Comparison of ENCODE assay signal across 10 mouse cellular contexts in genomic region chr3:154364604-154365209, GRCm38 (mm10). TPM values are rescaled to one million over a fixed set of nuclear protein-coding genes. Genes with fewer than 3 reads are reported as not detected.
DNase-seq lines count a peak whose midpoint lies in the region; ATAC-seq lines count a peak whose summit lies in the region.
"Had no signal": no experiment of that assay in that cellular context is flagged by ENCODE, and none has a peak within 500 bp of the region (broad histone marks: within the 10 kb centered on the region; RNA-seq: fewer than 3 reads in every experiment).

No protein-coding gene starts in this region.

- H3K4me2 ChIP-seq in midbrain, embryonic 11.5 days: no peak overlapping the region
- H3K4me2 ChIP-seq in midbrain, embryonic 16.5 days (ENCODE audit: low read length): no peak overlapping the region
- peak overlapping the region; percentile 15 for H3K4me2 ChIP-seq in kidney, embryonic 14.5 days (replicated peaks; ENCODE audit: low read depth, low read length)
- no peak overlapping the region for H3K4me2 ChIP-seq in midbrain, embryonic 13.5 days (replicated peaks)

- no peak overlapping the region for H3K9ac ChIP-seq in midbrain, embryonic 11.5 days (ENCODE audit: low read length)
- H3K9ac ChIP-seq in midbrain, embryonic 16.5 days (ENCODE audit: low read depth, low read length): no peak overlapping the region
- H3K9ac ChIP-seq in kidney, embryonic 14.5 days (ENCODE audit: low read depth, low read length): no peak overlapping the region
- H3K9ac ChIP-seq in midbrain, embryonic 13.5 days (replicated peaks): no peak overlapping the region

- DNase-seq in adrenal gland, postnatal 14 days: peak; percentile 63
- DNase-seq in adrenal gland, adult 8-10 months: no peak
- peak; percentile 97 for DNase-seq in midbrain, embryonic 11.5 days (ENCODE audit: low spot score, missing footprints)
- DNase-seq in B cell, adult 2 months: no peak
- no peak for DNase-seq in cerebellum, adult 18-20 months

- H3K27ac ChIP-seq in midbrain, embryonic 11.5 days (ENCODE audit: low read depth, low read length): no peak overlapping the region
- H3K27ac ChIP-seq in midbrain, embryonic 16.5 days (ENCODE audit: low read length): no peak overlapping the region
- no peak overlapping the region for H3K27ac ChIP-seq in kidney, embryonic 14.5 days (ENCODE audit: low read depth, low read length)
- no peak overlapping the region for H3K27ac ChIP-seq in midbrain, embryonic 13.5 days

- H3K4me3 ChIP-seq in midbrain, embryonic 11.5 days (ENCODE audit: low read depth, low read length): no peak overlapping the region
- no peak overlapping the region for H3K4me3 ChIP-seq in midbrain, embryonic 16.5 days (ENCODE audit: low read depth, low read length)
- no peak overlapping the region for H3K4me3 ChIP-seq in kidney, embryonic 14.5 days (ENCODE audit: low read length)
- no peak overlapping the region for H3K4me3 ChIP-seq in midbrain, embryonic 13.5 days (replicated peaks)

- peak; percentile 55 for ATAC-seq in midbrain, embryonic 11.5 days (ENCODE audit: low FRiP score)
- ATAC-seq in midbrain, embryonic 16.5 days: no peak
- peak; percentile 91 for ATAC-seq in kidney, embryonic 14.5 days (ENCODE audit: low FRiP score, low TSS enrichment)
- 0 out of 2 replicates have a peak, but pooled peaks have one; percentile 14 for ATAC-seq in midbrain, embryonic 13.5 days

- no peaks in the 10 kb centered on the region for H3K4me1 ChIP-seq in midbrain, embryonic 11.5 days (ENCODE audit: control insufficient read depth, insufficient read depth, low read length)
- H3K4me1 ChIP-seq in midbrain, embryonic 16.5 days (ENCODE audit: control insufficient read depth, insufficient read depth, low read length): no peaks in the 10 kb centered on the region
- 0 out of 2 replicates have a peak, but pooled peaks cover 4% of the 10 kb centered on the region for H3K4me1 ChIP-seq in kidney, embryonic 14.5 days (ENCODE audit: control insufficient read depth, insufficient read depth, low read length)
- no peaks in the 10 kb centered on the region for H3K4me1 ChIP-seq in midbrain, embryonic 13.5 days (replicated peaks)

- no peaks in the 10 kb centered on the region for H3K36me3 ChIP-seq in midbrain, embryonic 11.5 days (ENCODE audit: control insufficient read depth, insufficient read depth, low read length)
- no peaks in the 10 kb centered on the region for H3K36me3 ChIP-seq in midbrain, embryonic 16.5 days (ENCODE audit: control insufficient read depth, insufficient read depth, low read length)
- H3K36me3 ChIP-seq in kidney, embryonic 14.5 days (ENCODE audit: control insufficient read depth, insufficient read depth, low read length): no peaks in the 10 kb centered on the region
- H3K36me3 ChIP-seq in midbrain, embryonic 13.5 days: no peaks in the 10 kb centered on the region

- no peaks in the 10 kb centered on the region for H3K9me3 ChIP-seq in midbrain, embryonic 11.5 days (ENCODE audit: control insufficient read depth, low read length)
- H3K9me3 ChIP-seq in midbrain, embryonic 16.5 days (replicated peaks; ENCODE audit: control insufficient read depth, low read length, poor library complexity, severe bottlenecking): no peaks in the 10 kb centered on the region
- no peaks in the 10 kb centered on the region for H3K9me3 ChIP-seq in kidney, embryonic 14.5 days (ENCODE audit: control insufficient read depth, low read length)
- no peaks in the 10 kb centered on the region for H3K9me3 ChIP-seq in midbrain, embryonic 13.5 days

- 29% methylated on average over 10 of the region's 10 CpGs for WGBS in midbrain, embryonic 11.5 days
- 35% methylated on average over 10 of the region's 10 CpGs for WGBS in midbrain, embryonic 16.5 days
- WGBS in kidney, embryonic 14.5 days: 24% methylated on average over 10 of the region's 10 CpGs
- WGBS in midbrain, embryonic 13.5 days: 29% methylated on average over 10 of the region's 10 CpGs

- no peaks in the 10 kb centered on the region; the same call in 1 of the 2 replicates for H3K27me3 ChIP-seq in midbrain, embryonic 11.5 days (ENCODE audit: control insufficient read depth, insufficient read depth, low read length)
- H3K27me3 ChIP-seq in midbrain, embryonic 16.5 days (ENCODE audit: control insufficient read depth, insufficient read depth, low read depth, low read length): no peaks in the 10 kb centered on the region
- H3K27me3 ChIP-seq in kidney, embryonic 14.5 days (ENCODE audit: control insufficient read depth, insufficient read depth, low read length): no peaks in the 10 kb centered on the region
- H3K27me3 ChIP-seq in midbrain, embryonic 13.5 days: no peaks in the 10 kb centered on the region

RNA-seq across cellular contexts. Expression of gene Lhx8, which starts 34.2 kb away (rescaled TPM):
- 0.63 and 2.0 TPM in 2 replicates for total RNA-seq in adrenal gland, postnatal 14 days (2021)
- total RNA-seq in adrenal gland, adult 8-10 months (2022): under 1 TPM in 3 of 4 experiments, not detected in 1; 0.31 to 0.55 (median 0.38) TPM
- polyA plus RNA-seq in midbrain, embryonic 11.5 days (2014; fragmentation: Nextera tagmentation; extraction: Ambion mirVana): 0.27 TPM in 1 of 2 replicates, not detected in the other
- 2.9 and 4.3 TPM in 2 replicates for polyA plus RNA-seq in midbrain, embryonic 16.5 days (2015; fragmentation: Nextera tagmentation; extraction: Ambion mirVana)
- polyA plus RNA-seq in kidney, embryonic 14.5 days (2014; fragmentation: Nextera tagmentation; extraction: Ambion mirVana): not detected in 2 replicates
- polyA plus RNA-seq in midbrain, embryonic 13.5 days (2015; fragmentation: Nextera tagmentation; extraction: Ambion mirVana): 0.37 and 1.4 TPM in 2 replicates
- polyA plus RNA-seq: C2C12; large intestine, adult 2 months had no signal

Comparison
In these comparisons a context has a peak if more than half of its experiments do, and no peak if none do; other contexts are left out.
1. DNase-seq: peak in adrenal gland, postnatal 14 days (single experiment) and midbrain, embryonic 11.5 days (single experiment); none in adrenal gland, adult 8-10 months (single experiment), B cell, adult 2 months (0 of 2) and cerebellum, adult 18-20 months (0 of 2).